Mouse (Mus musculus) heart, postnatal 10 days (tissue): Measurements from ENCODE around the gene Trim66. TPM values are rescaled to one million over a fixed set of nuclear protein-coding genes. Genes with fewer than 3 reads are reported as not detected.
A peak's percentile ranks its signal among the peaks of the same experiment; 100 is the strongest.

Experiments used
- DNase-seq, 2 experiments: peaks; one replicate each; pipeline ENCODE4 v3.0.0; 2021
- intact Hi-C: fragments of 180-260 bp; cut with DNase I; formaldehyde crosslinking; loops from one replicate; pipeline ENCODE4 v1.15.1; 2025
- total RNA-seq, 2 experiments: library from RNA; stranded (reverse); gene quantifications; 2 replicates each; pipeline ENCODE4 v1.2.3; 2021

The Trim66 gene
- total RNA-seq, 2 experiments from 2014 or later, result 0.10 to 0.12 TPM

DNA sequence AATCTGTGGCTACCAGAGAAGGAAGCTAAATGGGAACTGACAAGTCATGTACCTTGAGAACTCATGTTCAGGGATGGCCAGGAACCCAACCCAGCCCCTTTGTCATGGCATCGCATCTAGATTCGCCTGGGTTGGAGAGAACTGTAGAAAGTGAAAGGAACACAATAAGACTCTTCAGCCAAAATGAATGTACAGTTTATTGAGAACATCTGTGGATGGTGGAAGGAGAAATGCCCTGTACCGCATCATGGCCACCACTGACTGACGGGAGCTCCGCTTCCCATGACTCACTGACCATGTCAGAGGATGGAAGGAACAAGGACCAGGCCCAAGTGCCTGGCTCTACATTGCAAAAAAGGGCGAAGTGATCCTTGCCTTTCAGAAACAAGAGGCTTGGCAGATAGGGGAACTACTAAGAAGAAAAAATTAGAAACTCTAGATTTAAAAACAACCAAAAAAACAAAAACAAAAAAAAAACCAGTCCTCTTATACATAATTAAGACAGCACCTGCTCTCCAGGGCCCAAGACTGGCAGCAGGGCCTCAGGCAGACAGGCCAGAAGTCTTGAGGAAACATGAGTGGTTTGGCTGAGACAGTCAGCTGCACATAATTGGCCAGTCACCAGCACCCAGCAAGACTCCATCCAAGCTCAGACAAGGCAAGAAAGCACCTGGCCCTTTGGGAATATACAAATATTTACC, 16.0 kb upstream of the Trim66 start:
- intact Hi-C loops, result no loop called here
- DNase-seq, result no peak

DNA sequence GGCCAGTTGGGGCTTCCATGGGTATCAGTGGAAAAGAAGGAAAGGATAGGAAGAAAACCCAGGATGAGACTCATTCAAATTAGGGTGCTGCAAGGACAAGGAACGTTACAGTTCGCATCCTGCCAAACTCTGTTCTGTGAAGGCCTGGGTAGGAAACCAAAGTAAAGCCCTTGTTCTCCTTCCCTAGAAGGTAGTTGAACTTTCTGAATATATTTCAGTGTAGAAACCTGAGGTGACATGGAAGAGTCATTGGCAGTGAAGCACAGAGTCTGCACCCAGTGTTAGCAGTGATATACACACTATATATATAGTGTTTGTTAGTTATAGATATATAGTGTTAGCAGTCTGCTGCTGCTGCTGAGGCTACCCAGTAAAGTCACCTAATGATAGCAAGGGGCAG, 15.4 kb upstream of the Trim66 start:
- intact Hi-C loops, result no loop called here
- no peak for DNase-seq

DNA sequence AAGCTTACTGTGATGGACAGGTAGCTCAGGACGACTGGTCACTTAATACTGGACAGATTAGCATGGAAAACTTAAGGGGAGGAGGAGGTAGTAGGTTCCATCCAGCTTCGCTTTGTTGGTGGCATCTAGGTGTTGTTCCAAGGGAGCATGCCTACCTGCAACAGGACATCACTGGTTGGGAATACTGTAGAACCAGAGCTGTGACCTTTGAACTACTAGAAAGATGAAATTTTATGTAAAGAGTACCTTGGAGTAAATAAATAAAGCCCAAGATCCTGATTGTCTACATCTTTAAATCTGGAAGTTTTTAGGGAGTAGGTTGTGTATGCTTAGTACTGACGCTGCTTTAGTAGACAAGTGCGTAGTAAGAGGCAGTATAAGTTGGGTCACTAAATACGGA, 14.2 kb upstream of the Trim66 start:
- intact Hi-C loops, result no loop called here
- no peak for DNase-seq

DNA sequence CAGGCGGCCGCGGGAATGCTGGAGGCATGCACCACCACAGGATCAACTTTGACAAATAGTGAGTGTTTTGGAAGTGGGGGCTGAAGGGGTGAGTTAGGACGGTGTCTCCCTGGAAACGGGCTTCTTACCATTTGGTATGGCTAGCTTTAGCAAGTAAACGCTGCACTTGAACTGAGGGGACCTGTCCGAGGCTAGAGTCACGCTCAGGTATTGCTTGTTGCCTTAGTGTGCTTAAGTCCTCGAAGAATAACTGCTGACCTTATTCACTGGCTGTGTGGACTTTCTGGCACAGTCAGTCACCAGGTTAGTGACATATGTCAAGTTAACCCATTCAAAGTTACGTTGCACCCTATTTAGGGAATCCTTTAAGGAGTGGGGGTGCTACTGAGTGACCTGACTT, 12.0 kb upstream of the Trim66 start:
- intact Hi-C loops, result no loop called here
- no peak for DNase-seq

DNA sequence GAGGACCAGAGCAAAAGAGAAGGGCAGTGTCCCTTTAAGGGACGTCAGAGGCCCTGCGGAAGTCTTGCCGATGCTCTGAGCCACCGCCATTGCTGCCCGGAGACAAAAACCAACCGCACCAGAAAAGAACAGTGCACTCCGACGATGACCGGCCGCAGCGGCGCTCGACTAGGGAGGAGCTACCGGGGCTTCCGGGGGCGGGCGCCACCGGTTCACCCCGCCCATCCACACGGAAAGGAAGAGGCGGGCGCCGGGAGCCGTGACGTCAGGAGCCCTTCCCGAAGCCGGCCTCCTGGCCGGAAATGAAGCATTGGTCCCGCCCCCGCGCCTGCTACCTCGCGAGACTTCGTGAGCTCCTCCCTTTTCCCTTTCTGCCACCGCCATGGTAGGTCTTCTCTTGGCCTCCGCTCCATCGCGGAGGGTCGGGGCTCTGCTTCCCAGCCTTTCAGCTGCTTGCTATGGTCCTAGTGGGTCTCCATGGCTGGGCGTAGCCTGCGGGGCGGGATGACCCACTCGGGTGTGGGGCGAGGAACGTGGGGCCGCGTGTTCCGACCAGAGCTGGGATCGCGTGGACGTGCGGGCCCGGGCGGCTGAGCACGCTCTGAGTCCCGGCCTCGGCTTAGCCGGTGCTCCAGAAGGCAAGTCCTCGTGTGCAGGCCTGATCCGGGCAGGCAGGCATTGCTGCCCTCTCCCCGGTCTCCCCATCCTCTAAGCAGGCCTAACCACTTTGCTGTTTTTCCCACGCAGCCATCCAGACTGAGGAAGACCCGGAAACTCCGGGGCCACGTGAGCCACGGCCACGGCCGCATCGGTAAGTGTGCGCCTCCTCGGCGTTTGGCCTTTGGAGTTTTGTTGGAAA, 11.1 kb upstream of the Trim66 start, which contains the start of gene Rpl27a:
TSS of gene Rpl27a (plus strand) at position 310 of the 859 bp plus-strand sequence.
- DNase-seq, result peak; percentile 99
- intact Hi-C loops, result no loop called here

DNA sequence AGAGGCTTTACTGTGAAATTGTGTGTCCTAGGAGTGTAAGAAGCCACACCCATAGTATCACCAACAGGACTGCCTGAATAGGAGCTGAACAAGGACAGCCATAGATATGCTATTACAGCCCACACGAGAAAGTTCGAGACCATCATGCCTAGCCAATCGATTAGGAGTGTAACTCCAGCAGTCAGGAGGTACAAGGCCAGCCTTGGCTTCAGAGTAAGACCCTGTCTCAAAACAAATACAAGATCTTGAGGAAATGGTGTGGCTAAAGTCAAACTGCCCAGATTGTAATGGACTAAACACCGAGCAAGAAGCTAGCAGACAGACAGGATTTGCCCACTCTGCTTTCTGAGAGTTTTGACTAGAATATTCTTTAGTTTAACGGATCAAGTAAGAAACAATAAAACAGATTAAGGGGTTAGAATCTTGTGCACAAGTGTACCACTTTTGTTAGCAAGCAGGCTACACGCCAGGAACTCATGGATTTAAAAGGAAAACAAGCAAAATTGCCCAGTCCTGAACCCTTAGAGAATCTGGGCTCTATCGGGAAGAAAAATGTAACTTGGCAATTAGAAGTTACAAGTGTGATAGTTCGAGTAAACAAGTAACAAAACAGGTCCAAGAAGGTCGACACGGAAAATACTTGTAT, 10.2 kb upstream of the Trim66 start:
- intact Hi-C loops, result no loop called here
- DNase-seq, result no peak

DNA sequence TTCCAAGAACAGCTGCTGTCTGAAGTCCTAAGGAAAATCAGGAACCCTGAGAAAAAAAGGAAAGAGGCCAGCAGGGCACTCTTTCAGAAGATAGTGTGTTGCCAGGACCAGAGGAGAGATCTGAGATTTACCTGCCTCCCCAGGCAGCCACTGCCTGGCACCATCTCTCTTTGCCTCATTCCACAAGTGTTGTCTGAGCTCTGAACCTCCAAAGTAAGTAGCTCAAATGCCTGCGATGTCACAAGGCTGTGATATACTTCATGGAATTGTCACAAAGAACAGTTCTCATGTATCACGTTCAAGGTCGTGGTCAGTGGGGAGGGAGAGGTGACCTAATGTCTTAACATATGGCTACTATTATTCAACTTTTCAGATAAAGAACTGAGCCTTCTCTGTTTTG, 8.6 kb upstream of the Trim66 start:
- intact Hi-C loops, result no loop called here
- no peak for DNase-seq

DNA sequence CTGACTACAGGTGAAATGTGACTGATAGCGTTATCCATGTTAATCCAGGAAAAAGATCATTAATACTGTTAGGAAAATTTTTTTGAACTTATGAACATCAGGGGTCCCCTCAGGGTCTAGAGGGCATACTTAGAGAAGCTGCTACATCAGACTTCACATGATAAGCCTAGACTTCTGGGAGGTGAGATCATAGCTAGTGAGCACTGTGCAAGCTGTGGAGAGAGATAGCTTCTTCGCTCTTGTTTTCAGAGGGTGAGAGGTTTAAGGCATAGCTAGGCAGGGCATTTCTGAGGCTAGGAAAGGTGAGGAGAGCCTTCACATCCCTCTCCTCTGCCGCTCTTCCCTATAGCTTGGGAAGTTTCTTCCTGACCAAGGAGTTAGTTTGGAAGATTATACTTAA, 3.9 kb upstream of the Trim66 start:
- no peak for DNase-seq
- intact Hi-C loops, result no loop called here

DNA sequence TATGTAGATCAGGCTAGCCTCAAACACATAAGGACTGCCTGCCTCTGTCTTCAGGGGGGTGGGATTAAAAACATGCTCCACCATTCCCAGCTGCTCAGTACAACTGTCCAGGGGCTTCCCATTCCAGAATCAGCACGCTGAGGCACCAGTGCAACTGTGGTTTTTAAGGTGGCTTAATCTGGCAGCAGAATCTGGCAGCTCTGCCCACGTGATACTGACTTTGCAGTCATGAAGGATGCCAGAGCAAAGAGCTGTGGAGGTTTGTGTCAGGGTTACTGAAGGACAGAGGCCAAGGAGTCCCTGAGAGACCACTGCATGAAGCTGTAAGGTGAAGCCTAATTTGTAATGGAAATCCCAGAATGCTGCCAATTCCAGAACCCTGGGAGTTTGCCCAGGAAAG, 2.9 kb upstream of the Trim66 start:
- intact Hi-C loops, result no loop called here
- no peak for DNase-seq

DNA sequence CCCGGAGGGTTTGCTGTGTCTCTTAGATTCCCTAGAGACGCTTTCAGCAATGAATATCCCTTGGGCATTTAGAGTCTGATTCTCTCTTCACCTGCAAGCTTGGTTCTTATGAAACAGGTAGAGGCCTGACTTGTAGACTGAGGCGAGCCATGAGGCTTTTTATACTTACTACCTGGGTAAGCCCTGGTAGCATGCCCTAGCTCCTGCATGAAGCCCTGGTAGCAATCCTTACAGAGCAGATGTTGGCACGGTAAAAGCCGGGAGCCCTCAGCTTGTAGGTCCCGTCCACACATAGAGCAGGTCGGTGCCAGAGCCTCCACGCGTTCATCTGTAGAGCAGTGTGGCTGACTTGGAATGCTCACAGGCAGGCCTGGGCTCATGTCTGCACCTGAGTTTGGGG, 362 bp downstream of the Trim66 start:
- intact Hi-C loops, result no loop called here
- no peak for DNase-seq

DNA sequence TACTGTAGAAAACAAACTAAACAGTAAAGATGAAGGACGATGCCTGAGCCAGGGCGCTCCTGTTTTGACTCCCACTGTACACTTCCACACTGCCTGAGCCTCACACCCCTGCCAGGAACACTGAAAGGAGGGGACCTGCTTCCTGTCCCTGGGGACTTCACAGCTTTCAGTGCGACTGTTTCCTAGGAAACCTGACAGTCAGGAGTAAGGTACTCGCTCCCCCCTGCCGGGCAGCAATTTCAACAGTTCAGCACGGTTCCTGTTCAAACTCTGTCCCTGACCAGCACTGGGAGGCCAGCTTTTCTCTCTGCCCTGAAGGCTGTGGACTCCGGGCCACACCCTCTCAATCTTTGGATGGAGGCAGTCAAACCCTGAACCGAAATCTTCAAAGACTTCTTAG, 815 bp downstream of the Trim66 start:
- no peak for DNase-seq
- intact Hi-C loops, result no loop called here

DNA sequence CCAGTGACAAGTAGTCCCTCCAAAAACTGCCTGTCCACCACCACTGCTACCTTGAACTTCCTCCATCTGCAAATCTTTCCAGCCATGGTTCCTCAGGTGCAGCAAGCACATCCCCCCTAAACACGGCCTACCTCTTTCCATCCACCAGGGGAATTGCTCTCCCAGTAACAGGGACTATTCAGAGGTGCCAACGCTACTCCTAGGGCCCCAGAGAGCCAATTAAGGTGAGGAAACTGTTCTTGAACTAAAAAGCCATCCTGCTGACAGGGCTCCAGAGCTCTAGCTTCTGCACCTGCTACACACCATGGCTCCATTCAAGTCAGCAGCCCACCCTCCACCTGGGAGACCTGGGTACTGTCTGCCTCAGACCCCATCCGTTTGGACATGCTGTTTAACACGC, 10.4 kb downstream of the Trim66 start:
- intact Hi-C loops, result no loop called here

DNA sequence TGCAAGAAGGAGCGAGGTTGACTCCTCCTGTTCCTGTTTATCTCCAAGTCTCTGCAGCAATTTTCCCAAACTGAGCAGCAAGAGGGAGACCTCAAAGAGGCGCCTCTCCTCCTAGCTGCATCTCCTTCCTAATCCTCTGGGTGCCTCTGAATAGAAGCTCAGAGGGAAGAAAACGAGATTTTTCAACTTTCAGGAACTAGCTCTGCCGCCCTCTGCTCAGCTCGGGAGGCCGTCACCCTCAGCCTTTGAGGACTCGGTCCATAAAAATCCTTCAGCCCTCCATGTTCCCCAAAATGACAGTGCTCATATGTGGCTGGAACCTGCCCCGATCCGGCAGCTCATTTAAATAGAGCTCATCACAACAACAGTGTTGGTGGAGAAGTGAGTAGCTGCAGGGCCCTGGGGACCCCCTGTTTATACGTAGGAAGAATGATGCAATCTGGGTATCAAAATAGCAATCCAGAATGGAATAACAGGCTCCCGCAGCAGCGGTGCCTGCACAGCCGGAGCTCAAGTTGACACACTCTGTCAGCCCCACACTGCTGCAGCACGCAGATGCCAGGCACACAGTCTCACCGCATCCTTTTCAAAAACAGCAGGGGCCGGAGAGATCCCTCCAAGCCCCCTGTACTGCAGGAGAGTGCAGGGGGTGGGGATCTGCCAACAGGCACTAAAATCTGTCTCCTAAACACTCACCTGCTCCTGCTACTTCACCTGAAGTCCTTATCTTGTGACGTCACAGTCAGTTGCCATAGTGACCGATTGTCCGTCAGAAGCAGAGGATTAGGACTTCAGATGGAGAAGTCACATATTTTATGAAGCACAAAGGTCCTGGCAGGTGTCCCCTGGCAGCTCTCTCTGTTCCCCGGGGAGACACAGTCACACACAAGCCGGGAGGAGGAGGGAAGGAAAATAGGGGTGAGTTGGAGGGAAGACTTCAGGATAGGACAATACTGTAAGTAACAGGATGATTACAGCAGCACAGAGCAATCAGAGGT, 14.3 kb downstream of the Trim66 start:
- DNase-seq, result peak in 1 of 2 experiments; percentile 20
- intact Hi-C loops, result no loop called here

More for the DNA sequence above, 10.4 kb downstream of the Trim66 start:
- DNase-seq, result no peak

DNA sequence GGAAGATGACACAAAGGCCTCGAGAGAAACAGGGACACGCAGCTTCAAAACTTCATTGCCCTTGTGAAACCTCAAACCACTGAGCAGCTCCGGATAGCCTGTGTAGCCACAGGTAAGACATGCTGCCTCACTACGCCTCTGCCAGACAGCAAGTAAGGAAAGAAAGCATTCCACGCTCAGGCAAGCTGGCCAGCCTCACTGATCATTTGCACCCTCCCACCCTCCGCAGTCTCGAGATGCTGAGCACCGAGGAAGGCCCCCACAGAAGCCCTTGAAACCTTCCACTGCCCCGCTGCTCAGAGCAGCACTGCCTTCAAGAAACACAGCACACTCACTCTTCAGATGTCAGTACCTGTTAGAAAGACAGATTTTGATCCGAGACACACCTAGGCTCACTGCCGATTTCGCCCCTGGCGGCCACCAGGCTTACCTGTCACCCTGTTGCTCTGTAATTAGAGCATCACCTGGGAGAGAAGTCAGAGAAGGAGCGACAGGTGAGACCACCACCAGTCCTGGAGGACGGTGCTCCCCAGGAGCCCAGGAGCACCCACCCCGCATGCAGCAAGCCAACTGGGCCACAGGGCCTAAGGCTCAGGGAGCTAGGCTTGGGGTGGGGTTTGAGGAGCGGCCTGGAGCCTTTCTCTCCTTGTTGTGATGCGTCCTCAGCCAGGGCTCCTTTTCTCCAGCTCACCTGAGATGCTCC, 15.2 kb downstream of the Trim66 start:
- DNase-seq, result no peak
- intact Hi-C loops, result no loop called here

DNA sequence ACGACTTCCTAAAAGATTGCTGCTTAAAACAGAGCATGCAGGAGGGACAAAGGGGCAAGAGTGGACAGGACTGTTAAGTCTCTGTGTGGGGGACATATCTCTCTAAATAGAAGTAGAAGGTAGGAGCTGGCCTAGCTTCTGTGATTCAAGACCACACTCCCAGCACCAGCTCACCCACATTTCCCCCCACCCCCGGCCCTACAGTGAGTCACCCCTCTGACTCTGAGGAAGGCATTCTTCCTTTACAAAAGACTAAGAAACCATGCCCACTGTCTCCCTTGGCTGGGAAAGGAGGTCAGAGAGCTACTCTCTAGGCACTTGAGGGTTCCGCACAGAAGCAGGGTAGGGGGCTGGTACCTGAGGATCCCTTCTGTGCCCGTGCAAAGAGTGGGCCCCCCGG, 23.7 kb downstream of the Trim66 start:
- no peak for DNase-seq

DNA sequence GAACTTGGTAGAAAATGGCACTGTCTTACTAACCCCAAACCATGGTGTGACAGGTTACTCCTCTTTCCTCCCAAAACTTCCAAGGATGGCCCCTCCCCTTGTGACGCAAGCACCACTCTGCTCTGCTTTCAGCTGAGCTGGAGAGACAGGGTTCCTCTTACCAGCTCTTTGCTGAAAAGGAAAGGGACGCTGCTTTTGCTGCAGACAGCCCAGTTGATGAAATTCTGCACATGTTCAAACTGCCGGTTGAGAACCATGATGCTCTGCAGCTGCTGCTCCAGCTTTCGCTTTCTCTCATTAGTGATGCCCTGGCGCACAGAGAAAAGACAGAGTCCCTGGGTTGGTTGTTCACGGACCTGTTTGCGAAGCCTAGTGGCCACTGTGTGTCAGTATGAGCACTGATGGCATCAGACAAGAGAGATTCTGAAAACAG, 27.2 kb downstream of the Trim66 start:
- intact Hi-C loops, result no loop called here
- peak; percentile 38 to 51 for DNase-seq

More for the DNA sequence above, 23.7 kb downstream of the Trim66 start:
- intact Hi-C loops, result no loop called here

DNA sequence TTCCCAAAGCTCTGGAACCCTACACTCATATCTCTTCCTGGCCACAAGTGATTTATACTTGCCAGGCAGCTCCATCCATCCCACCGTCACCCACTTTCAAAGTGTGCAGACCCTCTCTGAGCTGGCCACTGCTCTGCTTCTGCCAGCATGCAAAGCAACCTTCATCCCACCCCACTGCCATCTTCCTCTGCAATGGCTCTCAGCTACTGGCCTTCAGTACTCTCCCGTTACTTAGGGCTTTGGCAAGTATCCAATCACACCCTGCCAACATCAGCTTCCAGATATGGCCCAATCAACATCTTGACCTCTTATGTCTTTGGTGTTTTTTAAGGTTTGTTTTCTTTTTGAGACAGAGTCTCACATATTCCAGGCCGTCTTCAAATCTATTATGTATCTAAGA, 30.0 kb downstream of the Trim66 start:
- intact Hi-C loops, result no loop called here
- DNase-seq, result no peak

DNA sequence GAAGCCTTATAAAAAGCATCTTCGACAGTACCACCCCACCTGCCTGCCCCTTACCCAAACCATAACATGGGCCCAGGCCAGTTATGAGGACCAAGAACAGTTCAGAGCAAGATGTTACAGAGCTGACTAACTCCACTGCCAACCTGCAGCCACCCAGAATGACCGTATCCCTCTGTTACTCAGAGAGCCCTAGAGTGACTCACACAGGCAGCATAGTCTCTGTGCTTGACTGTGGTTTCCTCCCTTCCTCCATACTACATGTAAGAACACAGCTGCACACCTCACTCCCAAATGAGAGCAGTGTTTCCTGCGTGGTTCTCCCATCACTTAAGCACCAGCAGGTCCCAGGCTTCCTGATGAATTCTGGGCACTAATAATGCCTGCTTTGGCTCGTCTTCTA, 37.2 kb downstream of the Trim66 start:
- DNase-seq, result no peak

DNA sequence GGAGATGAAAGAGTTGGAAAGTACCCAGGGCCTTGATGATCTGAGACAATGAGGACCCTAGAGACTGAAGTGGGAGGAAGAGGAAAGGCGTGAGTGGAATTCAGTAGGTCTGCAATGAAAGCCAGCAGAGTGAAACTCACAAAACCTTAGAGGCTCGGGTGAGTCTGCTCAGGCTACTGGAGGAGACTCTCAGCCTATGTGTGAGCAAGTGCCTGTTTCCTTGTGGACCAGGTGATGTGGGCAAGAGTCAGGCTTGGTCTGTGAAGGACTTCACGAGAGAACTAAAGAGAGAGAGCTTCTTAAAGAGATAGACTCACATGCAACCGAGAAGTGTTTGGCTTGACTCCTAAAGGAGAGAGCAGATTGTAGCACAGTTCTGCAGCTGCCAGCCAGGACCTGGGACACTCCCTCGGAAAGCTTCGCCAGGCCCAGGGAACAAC, 39.7 kb downstream of the Trim66 start:
- intact Hi-C loops, result no loop called here
- DNase-seq, result peak; percentile 29 to 40

More for the DNA sequence above, 37.2 kb downstream of the Trim66 start:
- intact Hi-C loops, result no loop called here

DNA sequence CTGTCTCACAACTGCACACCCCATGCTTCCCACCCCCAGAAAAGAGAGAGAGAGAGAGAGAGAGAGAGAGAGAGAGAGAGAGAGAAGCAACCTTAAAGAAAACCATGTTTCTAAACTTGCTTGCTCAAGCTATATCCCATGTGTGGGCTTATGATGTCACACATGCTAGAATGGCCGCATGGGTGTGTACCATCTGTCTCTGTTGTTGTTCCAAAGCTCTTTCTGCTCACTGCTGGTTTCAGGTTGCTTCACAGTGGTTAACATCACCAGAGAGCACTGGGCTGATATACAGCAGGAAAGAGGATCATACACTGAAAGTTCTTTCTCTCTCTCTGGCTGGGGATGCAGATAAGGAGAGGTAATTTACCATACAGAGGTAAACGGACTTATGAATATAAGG, 40.3 kb downstream of the Trim66 start:
- intact Hi-C loops, result no loop called here

More for the DNA sequence above, 40.3 kb downstream of the Trim66 start:
- peak in 1 of 2 experiments; percentile 13 for DNase-seq
